Mouse (Mus musculus): ENCODE data around the gene Togaram2. TPM values are rescaled to one million over a fixed set of nuclear protein-coding genes. Genes with fewer than 3 reads are reported as not detected.
"Not testable (repeated sequence)": the region's sequence is repeated elsewhere in the genome, so short reads cannot be mapped to it uniquely, and the experiment has no call there.

Gene Togaram2
- total RNA-seq, 4 experiments from 2014 or later, result 1.4 to 2.4 (median 2.1) TPM

DNA sequence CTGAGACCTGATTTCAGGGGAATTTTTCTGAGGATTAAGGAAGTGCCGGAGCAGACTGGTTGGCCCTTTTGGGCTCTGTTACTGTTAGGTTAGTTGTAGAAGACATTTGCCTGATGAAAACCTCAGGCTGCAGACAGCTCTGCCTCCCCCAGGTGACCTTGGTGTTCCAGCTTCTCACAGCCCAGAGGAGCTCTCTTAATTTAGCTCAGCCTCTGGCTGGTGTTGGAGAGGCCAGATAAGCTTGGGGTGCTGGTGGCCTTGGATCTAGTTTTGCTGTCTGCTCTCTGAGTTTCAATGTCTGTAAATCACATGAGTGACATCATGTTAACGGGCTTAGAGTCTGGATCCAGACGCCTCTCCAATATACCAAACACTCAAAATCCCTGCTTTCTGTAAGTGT lies 48.0 kb downstream of the Togaram2 start:
- peak in 1 of 2 experiments; percentile 38 for DNase-seq (ENCODE audit: low spot score in 2 of 2)

GRCm38 (mm10) chr17:71730655-71731054 lies 57.6 kb downstream of the Togaram2 start:
- DNase-seq (ENCODE audit: low spot score in 2 of 2), result peak; percentile 59 to 82

- no peak for DNase-seq (ENCODE audit: low spot score in 2 of 2)
These were observed 63.4 kb downstream of the Togaram2 start for GRCm38 (mm10) chr17:71736442-71736841.

DNA sequence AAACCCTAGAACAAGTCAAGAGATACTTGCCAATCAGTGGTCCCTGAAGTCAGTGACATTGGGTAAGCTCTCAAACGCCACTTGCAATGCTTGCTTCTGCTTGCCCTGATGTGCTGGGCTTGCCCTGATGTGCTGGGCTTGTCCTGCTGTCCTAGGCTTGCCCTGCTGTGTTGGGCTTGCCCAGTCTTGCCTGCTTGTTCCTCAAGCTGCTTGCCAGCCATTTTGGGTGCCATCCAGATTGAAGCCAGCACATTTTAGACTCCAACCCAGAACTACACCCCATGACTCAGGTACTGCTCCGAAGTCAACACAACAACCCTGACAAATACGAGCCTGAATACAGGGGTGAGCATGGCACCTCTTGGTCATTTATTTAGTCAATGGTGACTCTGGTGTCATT lies 69.1 kb downstream of the Togaram2 start:
- DNase-seq (ENCODE audit: low spot score in 2 of 2), result no peak

DNA sequence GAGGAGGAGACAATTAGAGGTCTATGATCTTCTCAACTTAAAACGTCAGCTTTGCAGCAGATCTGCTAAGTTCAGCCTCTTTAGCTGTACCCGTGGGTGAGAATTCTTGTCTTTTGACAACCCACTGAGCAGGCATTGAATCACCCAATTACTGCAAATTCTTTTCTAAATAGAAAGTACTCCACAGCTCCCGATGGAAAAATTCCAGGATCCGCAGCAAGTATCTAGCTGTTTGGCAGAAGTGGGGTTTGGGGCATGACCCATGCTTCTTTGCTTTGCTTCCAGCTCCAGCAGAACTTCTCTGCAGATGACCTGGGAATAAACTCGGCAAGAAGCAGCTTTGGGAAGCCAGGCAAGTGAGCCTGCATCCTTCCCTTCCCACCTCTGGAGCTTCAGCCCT lies 69.9 kb downstream of the Togaram2 start:
- DNase-seq (ENCODE audit: low spot score in 2 of 2), result no peak

GRCm38 (mm10) chr17:71746114-71746513 lies 73.1 kb downstream of the Togaram2 start:
- DNase-seq (ENCODE audit: low spot score in 2 of 2), result no peak

DNA sequence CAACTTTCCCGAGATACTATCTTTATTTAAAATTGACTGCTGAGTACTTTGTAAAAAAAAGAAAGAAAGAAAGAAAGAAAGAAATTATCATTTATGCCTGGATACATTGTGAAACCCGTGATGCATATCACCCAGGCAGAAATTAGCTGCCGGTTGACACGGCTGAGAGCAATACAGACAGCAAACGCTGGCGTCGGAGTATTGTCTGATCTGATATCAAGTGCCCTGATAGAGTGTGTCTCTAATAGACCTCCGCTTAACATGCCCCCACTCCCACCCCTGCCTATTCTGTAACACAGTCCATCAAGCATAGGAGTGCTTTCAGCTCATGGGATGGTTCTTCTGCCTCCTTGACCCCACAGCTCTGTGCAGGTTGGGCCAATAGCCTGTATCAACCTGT lies 74.5 kb downstream of the Togaram2 start:
- DNase-seq (ENCODE audit: low spot score in 2 of 2), result no peak

GRCm38 (mm10) chr17:71749616-71750168 lies 76.6 kb downstream of the Togaram2 start:
- DNase-seq (ENCODE audit: low spot score in 2 of 2), result no peak

GRCm38 (mm10) chr17:71752831-71753230 lies 79.8 kb downstream of the Togaram2 start, which contains the start of gene Pcare:
Gene Pcare (minus strand): TSS chr17:71752894.
- DNase-seq (ENCODE audit: low spot score in 2 of 2), result no peak

- DNase-seq (ENCODE audit: low spot score in 2 of 2), result no peak
These were observed 87.5 kb downstream of the Togaram2 start for GRCm38 (mm10) chr17:71760536-71760935.

- not testable (repeated sequence) for DNase-seq (ENCODE audit: low spot score in 2 of 2)
These were observed 95.1 kb downstream of the Togaram2 start, which contains the start of gene Clip4 for GRCm38 (mm10) chr17:71768173-71768572. Gene Clip4 (plus strand): TSS chr17:71768473.

DNA sequence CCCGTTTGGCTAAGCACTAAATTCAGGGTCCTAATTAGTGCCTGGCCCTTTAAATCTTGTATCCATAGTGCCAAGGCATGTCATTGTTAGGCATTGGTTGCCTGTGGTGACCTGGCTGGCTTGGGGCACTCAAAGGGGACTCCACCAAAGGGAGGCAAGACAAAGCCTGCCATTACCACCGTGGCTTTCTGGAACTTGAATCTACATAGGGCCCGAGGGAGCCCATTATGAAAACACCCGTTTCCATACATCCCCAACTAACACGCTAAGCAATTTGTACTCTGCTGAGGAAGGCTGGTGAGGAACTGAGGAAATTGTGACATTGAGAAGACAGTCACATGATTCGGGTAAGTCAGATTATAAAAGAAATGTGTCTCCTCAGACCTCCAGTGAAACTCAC lies 96.5 kb downstream of the Togaram2 start:
- no peak for DNase-seq (ENCODE audit: low spot score in 2 of 2)

GRCm38 (mm10) chr17:71770696-71771095 lies 97.6 kb downstream of the Togaram2 start:
- no peak for DNase-seq (ENCODE audit: low spot score in 2 of 2)

GRCm38 (mm10) chr17:71774173-71774572 lies 101.1 kb downstream of the Togaram2 start:
- no peak for DNase-seq (ENCODE audit: low spot score in 2 of 2)

- no peak for DNase-seq (ENCODE audit: low spot score in 2 of 2)
These were observed 102.2 kb downstream of the Togaram2 start for GRCm38 (mm10) chr17:71775279-71775678.

- DNase-seq (ENCODE audit: low spot score in 2 of 2), result no peak
These were observed 105.6 kb downstream of the Togaram2 start for GRCm38 (mm10) chr17:71778696-71779095.

Other genes with a start within 250 kb of the Togaram2 start
- 1 to 10 TPM in 1 of 4 experiments, under 1 TPM in 2, not detected in 1; 0.27 to 1.2 (median 0.86) TPM for gene Gm4707, start 213.3 kb upstream of the Togaram2 start, total RNA-seq (2022)
- 1 to 10 TPM; 6.9 to 9.0 (median 8.2) TPM for gene Smchd1, start 197.9 kb upstream of the Togaram2 start, total RNA-seq (2022)
- not detected for gene Ndc80, start 146.4 kb upstream of the Togaram2 start, total RNA-seq (2022)
- under 1 TPM in 3 of 4 experiments, not detected in 1; 0.19 to 0.79 (median 0.31) TPM for gene Spdya, start 121.2 kb upstream of the Togaram2 start, total RNA-seq (2022)
- 10 to 100 TPM; 26.4 to 29.4 (median 28.1) TPM for gene Wdr43, start 57.4 kb upstream of the Togaram2 start, total RNA-seq (2022)
- gene Pcare, start 79.6 kb downstream of the Togaram2 start, total RNA-seq (2022), result not detected
- gene Clip4, start 95.2 kb downstream of the Togaram2 start, total RNA-seq (2022), result 100 to 1,000 TPM; 105 to 135 (median 118) TPM

All from gastrocnemius, adult 8-10 months (tissue).